Mouse (Mus musculus) megakaryocyte, adult 5-6 weeks (primary cell): ENCODE results near the gene Eps8l1. TPM values are rescaled to one million over a fixed set of nuclear protein-coding genes. Genes with fewer than 3 reads are reported as not detected.
"Not testable (repeated sequence)": the region's sequence is repeated elsewhere in the genome, so short reads cannot be mapped to it uniquely, and the experiment has no call there.

Source experiments
- ATAC-seq: 2 replicates; pipeline ENCODE4 v1.8.0; 2016; ENCODE audit warnings: mild to moderate bottlenecking, inconsistent platforms; ENCODE audit not compliant: poor library complexity, severe bottlenecking
- total RNA-seq, 2 experiments: library from RNA; stranded (forward) in 1 of 2; stranded (reverse) in 1 of 2; fragments of 153-499, 151-499 nt in 1 of 2; fragments of 221-1000, 200-1000 nt in 1 of 2; gene quantifications; 2 replicates each; pipeline versions ENCODE4 v1.2.3 to v1.2.4; 2015 to 2017

Eps8l1 gene
- total RNA-seq (2015) = 1.4 and 5.3 TPM in 2 replicates
- 4.5 and 5.1 TPM in 2 replicates for total RNA-seq (2017)

- peak; percentile 45 for ATAC-seq
Measured at GRCm38 (mm10) chr7:4460576-4461434, at the start of gene Eps8l1. Gene Eps8l1, plus strand, starts transcription at chr7:4460674.

DNA sequence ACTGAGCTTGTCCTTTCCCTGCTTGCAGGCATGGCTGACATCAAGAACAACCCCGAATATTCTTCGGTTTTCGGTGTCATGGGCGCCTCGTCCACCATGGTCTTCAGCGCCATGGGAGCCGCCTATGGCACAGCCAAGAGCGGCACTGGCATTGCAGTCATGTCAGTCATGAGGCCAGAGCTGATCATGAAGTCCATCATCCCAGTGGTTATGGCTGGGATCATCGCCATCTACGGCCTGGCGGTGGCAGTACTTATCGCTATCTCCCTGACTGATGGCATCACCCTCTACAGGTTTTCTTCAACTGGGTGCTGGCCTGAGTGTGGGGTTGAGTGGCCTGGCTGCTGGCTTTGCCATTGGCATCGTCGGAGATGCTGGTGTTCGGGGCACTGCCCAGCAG is 48.1 kb upstream of the Eps8l1 start:
- not testable (repeated sequence) for ATAC-seq

- no peak for ATAC-seq
Measured at GRCm38 (mm10) chr7:4419681-4420080, 40.8 kb upstream of the Eps8l1 start.

DNA sequence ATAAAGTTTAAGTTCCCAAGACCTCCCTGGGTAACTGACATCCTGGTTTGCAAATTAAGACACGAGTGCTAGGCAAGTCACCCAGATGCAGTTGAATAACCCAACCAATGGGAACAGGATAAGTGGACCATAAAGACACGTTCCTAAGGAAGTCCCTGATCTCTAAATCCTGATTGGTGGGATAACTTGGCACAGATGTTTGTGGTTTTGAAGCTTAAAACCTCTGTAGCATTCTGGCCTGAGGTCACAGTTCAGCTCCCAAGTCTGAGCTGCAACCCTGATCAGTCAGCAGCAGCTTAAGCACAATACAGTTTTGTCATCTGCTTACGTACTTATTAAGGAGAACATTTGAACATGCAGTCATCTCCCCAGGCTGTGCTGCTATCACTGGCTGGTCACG is 40.2 kb upstream of the Eps8l1 start:
- no peak for ATAC-seq

DNA sequence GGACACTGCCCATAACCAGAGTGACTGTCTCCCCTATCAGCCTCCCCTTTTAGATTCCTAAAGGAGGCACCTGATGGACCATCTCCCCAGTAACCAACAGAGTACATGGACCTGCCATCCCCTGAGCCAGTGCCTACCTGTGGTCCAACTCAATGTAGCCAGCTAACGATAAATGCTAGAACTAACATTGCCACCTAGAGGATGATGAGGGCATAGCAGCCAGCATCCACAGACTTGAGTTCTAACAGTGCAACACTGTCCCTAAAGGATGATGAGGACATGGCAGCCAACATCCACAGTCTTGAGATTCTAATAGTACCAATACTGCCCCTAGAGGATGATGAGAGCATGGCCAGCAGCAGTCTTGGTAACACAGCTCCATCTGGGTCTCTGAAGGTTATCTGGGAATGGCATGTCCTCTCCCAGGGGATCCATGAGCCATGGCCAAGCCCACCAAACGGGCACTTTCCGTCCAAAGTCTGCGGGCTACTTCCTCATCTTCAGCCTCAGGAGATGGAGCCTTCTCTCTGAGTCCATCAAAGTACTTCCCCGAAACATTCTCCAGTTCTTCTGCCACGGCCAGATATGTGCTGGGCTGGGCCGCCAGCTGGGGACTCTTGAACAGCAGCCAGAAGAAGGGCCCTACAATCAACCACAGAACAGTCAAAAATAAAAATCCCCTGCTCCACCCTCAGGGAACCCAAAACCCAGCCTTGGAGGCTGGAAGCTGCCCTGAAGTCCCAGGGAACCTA is 33.1 kb upstream of the Eps8l1 start:
- ATAC-seq = peak; percentile 98

GRCm38 (mm10) chr7:4430246-4430844 is 30.1 kb upstream of the Eps8l1 start:
- no peak for ATAC-seq

- ATAC-seq = peak; percentile 63
Measured at GRCm38 (mm10) chr7:4431548-4431947, 28.9 kb upstream of the Eps8l1 start.

DNA sequence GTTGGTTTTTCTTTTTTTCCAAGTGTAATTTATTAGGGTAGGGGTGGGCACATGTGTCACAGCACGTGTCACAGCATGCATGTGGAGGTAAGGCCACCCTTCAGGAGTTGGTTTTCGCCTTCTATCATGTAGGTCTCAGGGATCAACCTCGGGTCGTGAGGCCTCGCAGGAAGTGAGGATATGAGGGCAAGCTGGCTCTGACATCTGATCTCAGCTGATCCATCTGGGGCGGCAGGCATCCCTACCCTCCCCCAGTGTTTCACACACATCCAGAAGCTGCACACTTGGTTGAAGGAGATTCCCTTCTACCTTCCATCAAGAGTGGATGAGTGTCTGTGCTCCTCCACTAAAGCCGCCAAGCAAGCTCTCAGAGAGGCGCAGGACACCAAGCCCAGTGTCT is 28.4 kb upstream of the Eps8l1 start:
- no peak for ATAC-seq

DNA sequence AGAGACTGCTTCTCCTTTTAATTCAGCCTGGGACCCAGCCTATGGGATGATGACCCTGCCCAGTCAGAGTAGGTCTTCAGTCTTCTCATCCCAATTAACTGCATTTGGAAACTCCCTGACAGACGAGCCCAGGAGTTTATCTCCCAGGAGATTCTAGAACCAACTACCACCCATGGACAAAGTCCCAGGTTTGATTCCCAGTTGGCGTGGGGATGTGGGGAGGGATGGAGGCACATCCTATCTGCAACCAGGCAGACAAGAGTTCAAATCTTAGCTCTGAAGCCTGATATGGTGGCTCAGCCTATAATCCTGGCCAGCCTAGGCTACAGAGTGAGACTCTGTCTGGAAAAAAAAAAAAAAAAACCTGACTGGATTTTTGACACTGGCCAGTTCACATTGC is 22.8 kb upstream of the Eps8l1 start:
- ATAC-seq = no peak

DNA sequence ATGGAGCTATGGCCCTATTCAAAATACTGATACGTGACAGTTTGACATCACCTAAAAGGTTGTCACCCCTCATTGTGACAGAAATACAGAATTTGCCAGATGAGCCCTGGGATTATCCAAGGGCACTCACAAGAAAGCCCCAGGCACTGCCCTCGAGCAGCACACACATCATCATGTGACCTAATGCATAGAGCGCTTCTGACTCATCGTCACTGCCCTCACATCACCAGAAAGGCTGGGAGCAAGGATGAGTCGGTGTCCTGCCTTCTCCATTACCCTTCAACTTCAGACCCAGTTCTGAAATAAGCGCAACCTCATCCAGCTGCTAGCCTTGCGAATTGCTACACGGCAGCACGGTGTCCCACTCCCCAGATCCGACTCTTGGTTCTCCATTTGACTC is 19.9 kb upstream of the Eps8l1 start:
- no peak for ATAC-seq

- peak; percentile 99 for ATAC-seq
Measured at GRCm38 (mm10) chr7:4445216-4445791, 15.2 kb upstream of the Eps8l1 start, which contains the start of gene Rdh13. Gene Rdh13, minus strand, starts transcription at chr7:4445649.

GRCm38 (mm10) chr7:4447138-4447537 is 13.3 kb upstream of the Eps8l1 start:
- no peak for ATAC-seq

- ATAC-seq = no peak
Measured at GRCm38 (mm10) chr7:4448439-4448838, 12.0 kb upstream of the Eps8l1 start.

DNA sequence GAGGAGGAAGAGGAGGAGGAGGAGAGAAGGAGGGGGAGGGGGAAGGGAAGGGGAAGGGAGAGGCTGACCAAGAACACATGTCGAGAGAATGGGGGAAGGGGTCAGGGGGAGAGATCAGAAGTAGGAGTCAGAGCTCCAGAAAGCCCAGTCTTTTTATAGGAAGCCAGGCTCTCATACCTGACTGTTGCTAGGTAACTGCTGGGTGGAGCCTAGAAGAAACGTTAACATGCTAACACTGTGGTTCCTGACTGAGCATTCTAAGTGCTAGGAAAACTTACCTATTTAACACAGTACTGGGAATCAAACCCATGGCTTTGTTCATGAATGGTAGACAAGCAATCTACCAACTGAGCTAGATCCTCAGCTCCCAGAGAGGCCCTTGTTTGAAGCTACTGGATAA is 11.3 kb upstream of the Eps8l1 start:
- no peak for ATAC-seq

GRCm38 (mm10) chr7:4452644-4453043 is 7.8 kb upstream of the Eps8l1 start:
- no peak for ATAC-seq

DNA sequence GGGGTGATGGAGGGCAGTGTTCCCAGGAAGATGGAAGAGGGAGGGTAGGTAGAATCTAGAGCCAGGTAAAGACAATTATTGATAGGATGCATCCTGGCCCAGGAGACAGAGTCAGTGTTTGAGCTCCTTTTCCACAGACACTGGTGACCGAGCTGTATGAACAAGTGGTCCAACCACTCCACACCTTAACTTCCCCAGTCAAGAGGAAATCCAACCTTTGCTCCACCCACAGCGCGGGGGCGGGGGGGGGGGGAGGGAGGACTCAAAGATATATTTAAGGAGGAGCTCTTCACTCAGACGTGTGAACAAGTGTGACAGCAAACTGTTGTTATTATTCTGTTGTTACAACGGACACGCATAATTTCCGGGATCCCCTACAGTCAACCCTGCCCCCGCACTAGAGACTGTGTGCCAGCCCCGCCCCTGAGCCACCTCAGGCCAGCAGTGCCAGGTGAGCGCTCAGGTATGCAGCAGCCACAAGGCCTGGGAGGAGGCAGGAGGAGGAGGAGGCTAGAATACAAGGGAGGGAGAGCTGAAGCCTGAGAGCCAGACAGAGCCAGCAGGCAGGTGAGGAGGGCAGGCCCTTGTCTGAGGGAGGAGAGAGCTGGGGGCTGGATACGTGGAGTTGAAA is 3.8 kb downstream of the Eps8l1 start:
- ATAC-seq = peak; percentile 43

DNA sequence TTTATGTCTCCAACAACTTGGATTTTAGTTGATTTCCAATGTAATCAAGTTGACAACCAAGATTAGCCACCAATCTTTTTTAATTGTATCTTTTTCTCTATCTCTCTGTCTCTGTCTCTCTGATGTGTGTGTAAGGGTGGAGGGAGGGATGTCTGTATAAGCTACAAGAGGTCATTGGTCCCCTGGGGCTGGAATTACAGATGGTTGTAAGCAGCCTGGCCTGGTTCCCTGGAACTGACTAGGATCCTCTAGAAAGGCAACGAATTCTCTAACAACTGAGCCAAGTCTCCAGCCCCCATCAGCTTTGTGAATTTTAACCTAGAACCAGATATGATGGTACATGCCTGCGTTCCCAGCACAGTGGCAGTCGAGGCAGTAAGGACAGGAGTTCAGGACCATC is 7.3 kb downstream of the Eps8l1 start:
- ATAC-seq = no peak

GRCm38 (mm10) chr7:4470275-4471178 is 10.1 kb downstream of the Eps8l1 start:
- ATAC-seq = 0 out of 2 replicates have a peak, but pooled peaks have one; percentile 10

- ATAC-seq = peak; percentile 43; the same call in 1 of the 2 replicates
Measured at GRCm38 (mm10) chr7:4471179-4471555, 10.7 kb downstream of the Eps8l1 start.

- ATAC-seq = no peak
Measured at GRCm38 (mm10) chr7:4473940-4474339, 13.5 kb downstream of the Eps8l1 start.
